ENCODE assay signal across 19 mouse cellular contexts in genomic region chr2:60077631-60078030, GRCm38 (mm10).
A peak's percentile ranks its signal among the peaks of the same experiment; 100 is the strongest.
DNase-seq lines count a peak whose midpoint lies in the region; ATAC-seq and TF ChIP-seq lines count a peak whose summit lies in the region.
"Had no signal": no experiment of that assay in that cellular context is flagged by ENCODE, and none has a peak within 500 bp of the region (broad histone marks: within the 10 kb centered on the region; RNA-seq: fewer than 3 reads in every experiment).

No protein-coding gene starts in this region.

- ATAC-seq in heart, embryonic 12.5 days (ENCODE audit: insufficient number of reproducible peaks, low FRiP score): no peak
- no peak for ATAC-seq in megakaryocyte, adult 5-6 weeks (ENCODE audit: poor library complexity, severe bottlenecking)
- ATAC-seq: hindbrain, postnatal 0 days had no signal

- no peak overlapping the region for H3K9ac ChIP-seq in heart, adult 2 months (ENCODE audit: low read depth, low read length)
- H3K9ac ChIP-seq in heart, embryonic 12.5 days: no peak overlapping the region
- H3K9ac ChIP-seq: embryonic facial prominence, embryonic 12.5 days had no signal

- WGBS in heart, adult 2 months: 78% methylated on average over 9 of the region's 9 CpGs
- WGBS in heart, embryonic 12.5 days: 81% methylated on average over 9 of the region's 9 CpGs
- 88% methylated on average over 9 of the region's 9 CpGs for WGBS in macrophage (ENCODE audit: missing documents)

- intact Hi-C loops in heart, adult 2 months (cut with DNase I): loop anchor here (5.0 kb wide), 1 partner anchor 40 kb away; no protein-coding TSS in a partner anchor

- TF ChIP-seq CTCF in heart, adult 2 months (IDR thresholded peaks at IDR 0.05): no peak
- no peak for TF ChIP-seq CTCF in bone marrow macrophage, adult 2 months (IDR thresholded peaks at IDR 0.05; ENCODE audit: low read depth, low read length)

- H3K4me1 ChIP-seq in heart, adult 2 months (ENCODE audit: control insufficient read depth, insufficient read depth, low read length): peaks cover 15% of the 10 kb centered on the region
- H3K4me1 ChIP-seq in heart, embryonic 12.5 days (replicated peaks): peaks cover 18% of the 10 kb centered on the region
- H3K4me1 ChIP-seq in megakaryocyte, embryonic 14.5 days: peaks cover 45% of the 10 kb centered on the region
- peaks cover 29% of the 10 kb centered on the region for H3K4me1 ChIP-seq in bone marrow macrophage, adult 2 months (ENCODE audit: control insufficient read depth, insufficient read depth, low read length)

- H3K79me2 ChIP-seq in heart, adult 2 months (replicated peaks; ENCODE audit: control insufficient read depth, insufficient read depth, low read length): peaks cover 3% of the 10 kb centered on the region; the same call in 1 of the 2 replicates
- H3K79me2 ChIP-seq in macrophage (ENCODE audit: inconsistent target): peaks cover 83% of the 10 kb centered on the region

- H3K4me2 ChIP-seq in heart, embryonic 12.5 days: no peak overlapping the region
- H3K4me2 ChIP-seq: embryonic facial prominence, embryonic 12.5 days had no signal

- TF ChIP-seq POLR2A in heart, adult 2 months (IDR thresholded peaks at IDR 0.05; ENCODE audit: insufficient read depth, low read depth, low read length): no peak
- TF ChIP-seq POLR2A in bone marrow macrophage, adult 2 months (IDR thresholded peaks at IDR 0.05; ENCODE audit: borderline replicate concordance, low read depth, low read length): no peak

- H3K27ac ChIP-seq in heart, adult 2 months: peak overlapping the region; percentile 61
- H3K27ac ChIP-seq in heart, embryonic 12.5 days (ENCODE audit: poor library complexity, severe bottlenecking): no peak overlapping the region
- peak overlapping the region; percentile 48 for H3K27ac ChIP-seq in bone marrow macrophage, adult 2 months (ENCODE audit: insufficient read depth, low read depth, low read length)
- H3K27ac ChIP-seq in macrophage: peak overlapping the region; percentile 75
- H3K27ac ChIP-seq: embryonic facial prominence, embryonic 12.5 days; hindbrain, postnatal 0 days; kidney, postnatal 0 days had no signal

- no peaks in the 10 kb centered on the region for H3K9me3 ChIP-seq in heart, embryonic 12.5 days (replicated peaks)
- no peaks in the 10 kb centered on the region for H3K9me3 ChIP-seq in megakaryocyte, embryonic 14.5 days
- H3K9me3 ChIP-seq: embryonic facial prominence, embryonic 12.5 days had no signal

- H3K27me3 ChIP-seq in heart, adult 2 months (ENCODE audit: control insufficient read depth, insufficient read depth, low read length): no peaks in the 10 kb centered on the region
- H3K27me3 ChIP-seq in heart, embryonic 12.5 days (replicated peaks): no peaks in the 10 kb centered on the region
- no peaks in the 10 kb centered on the region for H3K27me3 ChIP-seq in megakaryocyte, embryonic 14.5 days (replicated peaks)
- H3K27me3 ChIP-seq: embryonic facial prominence, embryonic 12.5 days had no signal

- no peak overlapping the region for H3K4me3 ChIP-seq in heart, adult 2 months
- no peak overlapping the region for H3K4me3 ChIP-seq in heart, embryonic 12.5 days
- peak overlapping the region; percentile 73 for H3K4me3 ChIP-seq in megakaryocyte, embryonic 14.5 days (replicated peaks)
- no peak overlapping the region for H3K4me3 ChIP-seq in bone marrow macrophage, adult 2 months (ENCODE audit: insufficient read depth, low read length)
- H3K4me3 ChIP-seq in macrophage (ENCODE audit: inconsistent target): no peak overlapping the region
- H3K4me3 ChIP-seq: embryonic facial prominence, embryonic 12.5 days; myocyte had no signal

- no peak for DNase-seq in heart, adult 2 months
- no peak for DNase-seq in cerebellum, adult 11 months
- DNase-seq: cerebellum, adult 11-12 months; cerebellum, postnatal 25 days; gastrocnemius, postnatal 10 days; kidney, adult 11 months; left cerebral cortex, postnatal 4 days; lung, adult 18-20 months; lung, postnatal 4 days; spleen, adult 18-20 months had no signal

- peaks cover 18% of the 10 kb centered on the region for H3K36me3 ChIP-seq in heart, adult 2 months (ENCODE audit: control insufficient read depth, insufficient read depth, low read length)
- H3K36me3 ChIP-seq in heart, embryonic 12.5 days: peaks cover 6% of the 10 kb centered on the region
- H3K36me3 ChIP-seq in megakaryocyte, embryonic 14.5 days (replicated peaks; ENCODE audit: low read length): peaks cover 6% of the 10 kb centered on the region
- H3K36me3 ChIP-seq in macrophage (ENCODE audit: inconsistent target): no peaks in the 10 kb centered on the region

- TF ChIP-seq EP300 in heart, adult 2 months (IDR thresholded peaks at IDR 0.05; ENCODE audit: insufficient read depth, low read depth, low read length): no peak
